Mouse (Mus musculus) CH12.LX (cell line): ENCODE measurements at regions not wholly inside any gene's neighbourhood (a gene's known extent, or its start where the extent isn't known, plus 50 kb on each side); places are given as distances from the start of the nearest gene placed in this dataset.

Experiments used
- CTCF ChIP-seq, 2 experiments: IDR thresholded peaks in 1 of 2; conservative IDR thresholded peaks in 1 of 2; 2 replicates each; pipeline ENCODE4 v1.5.1; 2011 to 2012; ENCODE audit warnings: low read depth in 2 of 2, low read length in 2 of 2, improper control_type of control experiment in 1 of 2, inconsistent platforms in 1 of 2, mild to moderate bottlenecking in 1 of 2, moderate library complexity in 1 of 2
- HCFC1 ChIP-seq: IDR thresholded peaks from 2 replicates; pipeline ENCODE4 v1.6.1; 2012; ENCODE audit warnings: low read depth, mild to moderate bottlenecking, inconsistent platforms, low read length, improper control_type of control experiment
- MAFK ChIP-seq: IDR thresholded peaks from 2 replicates; pipeline ENCODE4 v1.6.1; 2011; ENCODE audit warnings: low read length, improper control_type of control experiment; ENCODE audit not compliant: insufficient replicate concordance
- RCOR1 ChIP-seq: conservative IDR thresholded peaks from 2 replicates; pipeline ENCODE4 v1.6.1; 2012; ENCODE audit warnings: low read depth, mild to moderate bottlenecking, inconsistent platforms, low read length, improper control_type of control experiment

GRCm38 (mm10) chr3:157391835-157392234 is 142.1 kb upstream of the Zranb2 start:
- TF ChIP-seq MAFK (no peak), RCOR1 (no peak), CTCF (conservative IDR thresholded peaks at IDR 0.05 in 1 of 2, IDR thresholded peaks at IDR 0.05 in 1 of 2; ENCODE audit: low read depth in 2 of 2, low read length in 2 of 2) (no peak), HCFC1 (no peak)
